Mouse (Mus musculus) megakaryocyte-erythroid progenitor cell, adult 5-6 weeks (primary cell): ENCODE results near the gene Olfr164. TPM values are rescaled to one million over a fixed set of nuclear protein-coding genes. Genes with fewer than 3 reads are reported as not detected.

Experiments
- ATAC-seq: replicated peaks from 2 replicates; pipeline ENCODE4 v1.8.0; 2016; ENCODE audit warnings: mild to moderate bottlenecking, inconsistent platforms; ENCODE audit not compliant: severe bottlenecking, poor library complexity, low FRiP score, low TSS enrichment
- total RNA-seq, 2 experiments: library from RNA; stranded (forward) in 1 of 2; stranded (reverse) in 1 of 2; fragments of 200-1000, 215-1000 nt in 1 of 2; fragments of >200 nt in 1 of 2; fragmentation: Nextera tagmentation in 1 of 2; gene quantifications; 2 replicates each; pipeline ENCODE4 v1.2.3; 2014 to 2017

The Olfr164 gene
- total RNA-seq (2014; fragmentation: Nextera tagmentation) (not detected in 2 replicates), total RNA-seq (2017) (not detected in 2 replicates)

DNA sequence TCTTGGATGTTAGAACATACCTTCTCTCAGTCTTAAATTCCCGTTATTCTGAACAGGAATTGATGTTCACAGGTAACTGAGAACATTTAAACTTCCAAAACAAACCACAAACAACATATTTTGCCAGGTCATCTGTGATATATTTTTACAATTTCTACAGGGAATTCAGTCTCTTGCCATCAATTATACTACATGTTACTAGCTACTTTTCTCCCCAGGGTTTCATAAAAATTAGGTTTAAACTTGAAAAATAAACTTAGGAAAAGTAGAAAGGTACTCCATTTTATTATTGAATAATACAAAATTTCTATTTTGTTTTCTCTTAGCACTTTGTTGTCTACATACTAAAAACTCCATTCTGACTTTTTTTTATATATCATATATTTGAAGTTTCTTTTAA, at the start of gene Olfr164:
Gene Olfr164 (minus strand): TSS at position 101 of the 400 bp plus-strand sequence.
- no peak for ATAC-seq

DNA sequence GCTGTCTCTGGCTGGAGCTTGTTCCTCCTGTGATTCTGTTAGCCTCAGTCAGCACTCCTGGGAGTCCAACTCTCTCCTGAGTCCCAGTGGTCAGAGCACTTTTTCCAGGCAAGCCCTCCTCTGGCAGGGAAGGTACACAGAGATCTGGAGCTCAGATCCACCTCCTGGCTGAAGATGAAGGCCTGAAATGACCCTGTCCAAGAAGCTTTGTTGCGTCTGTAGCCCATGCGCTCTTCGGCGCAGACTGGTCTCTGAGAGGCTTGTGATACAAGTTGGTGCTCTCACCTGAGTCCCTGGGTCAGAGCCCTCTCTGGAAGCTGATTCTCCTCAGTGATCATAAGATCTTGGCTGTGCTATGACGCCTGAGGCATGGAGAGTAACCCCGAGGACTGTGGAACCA, 35.2 kb upstream of the Olfr164 start:
- no peak for ATAC-seq

DNA sequence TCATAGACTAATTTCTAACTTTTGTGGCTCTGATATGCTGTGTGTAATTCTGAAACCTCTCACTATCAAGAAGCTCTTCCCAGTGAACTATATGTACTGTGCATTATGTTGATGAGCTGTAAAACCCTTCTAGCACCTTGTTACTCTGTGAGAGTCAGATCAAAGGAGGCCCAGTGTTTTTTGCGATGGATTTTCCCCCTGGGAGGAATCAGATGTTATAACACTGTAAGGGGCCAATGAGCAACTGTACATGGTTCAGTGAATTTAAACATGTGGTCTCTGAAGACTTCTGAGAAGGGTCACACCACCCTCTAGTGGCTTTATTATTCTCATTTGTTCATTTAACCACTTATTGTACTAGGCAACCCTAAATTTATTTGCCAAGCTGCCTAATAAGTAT, 50.6 kb downstream of the Olfr164 start:
- ATAC-seq, result no peak

DNA sequence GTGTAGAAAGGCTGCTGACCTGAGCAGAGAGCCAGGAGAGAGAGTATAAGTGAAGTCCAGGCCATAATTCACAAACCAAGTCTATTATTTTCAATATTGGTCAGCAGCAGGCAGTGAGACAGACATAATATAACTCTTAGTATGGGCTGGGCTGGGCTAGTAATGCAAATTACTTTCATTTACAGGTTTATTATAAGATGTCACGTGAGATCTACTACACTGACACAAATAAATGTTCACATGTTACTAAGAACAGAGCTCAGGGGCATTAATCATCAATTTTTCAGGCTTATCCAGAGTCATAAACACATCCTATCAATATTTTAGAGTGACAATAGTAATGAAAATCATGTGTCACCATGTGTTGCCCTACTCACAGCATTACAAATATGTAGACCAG, 53.1 kb downstream of the Olfr164 start:
- ATAC-seq, result no peak

DNA sequence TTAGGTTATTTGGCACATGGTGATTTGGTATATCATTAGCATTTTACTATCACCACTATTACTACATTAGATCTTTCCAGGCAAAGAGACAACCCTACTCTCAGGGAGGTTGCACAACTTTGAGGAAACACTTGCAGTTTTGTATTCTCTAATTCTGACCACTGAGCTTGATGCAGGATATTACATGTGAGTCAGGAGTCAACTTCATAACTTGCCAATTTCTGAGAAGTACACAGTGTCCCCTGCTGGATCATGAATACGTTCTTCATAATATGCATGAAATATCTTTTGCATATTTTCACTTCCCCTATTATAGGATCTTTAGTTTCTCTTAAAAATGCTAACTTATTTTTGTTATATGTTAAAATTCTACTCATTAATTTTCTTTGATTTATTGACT, 68.0 kb downstream of the Olfr164 start:
- ATAC-seq, result no peak

DNA sequence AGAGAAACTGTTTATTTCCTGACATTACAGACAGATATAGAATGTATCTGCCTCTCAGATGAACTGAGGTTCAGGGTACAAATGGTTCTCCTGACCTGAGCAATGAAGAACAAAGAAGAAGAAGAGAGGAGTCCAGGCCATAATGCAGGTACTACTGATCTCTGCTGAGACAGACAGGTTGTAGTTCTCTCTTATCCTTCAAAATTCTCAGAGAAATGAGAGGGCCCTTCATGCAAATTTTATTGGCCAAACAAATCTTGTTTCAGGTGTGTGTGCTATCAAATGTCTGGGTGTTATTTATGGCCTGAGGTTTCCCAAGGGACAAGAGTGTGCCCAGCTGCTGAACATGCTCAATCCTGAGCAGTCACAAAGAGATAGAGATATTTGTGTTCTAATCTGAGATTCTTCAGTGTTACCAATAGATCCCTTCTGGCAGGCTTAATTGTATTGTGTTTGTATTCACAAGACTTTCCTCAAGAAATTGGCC, 72.3 kb downstream of the Olfr164 start:
- ATAC-seq, result no peak

DNA sequence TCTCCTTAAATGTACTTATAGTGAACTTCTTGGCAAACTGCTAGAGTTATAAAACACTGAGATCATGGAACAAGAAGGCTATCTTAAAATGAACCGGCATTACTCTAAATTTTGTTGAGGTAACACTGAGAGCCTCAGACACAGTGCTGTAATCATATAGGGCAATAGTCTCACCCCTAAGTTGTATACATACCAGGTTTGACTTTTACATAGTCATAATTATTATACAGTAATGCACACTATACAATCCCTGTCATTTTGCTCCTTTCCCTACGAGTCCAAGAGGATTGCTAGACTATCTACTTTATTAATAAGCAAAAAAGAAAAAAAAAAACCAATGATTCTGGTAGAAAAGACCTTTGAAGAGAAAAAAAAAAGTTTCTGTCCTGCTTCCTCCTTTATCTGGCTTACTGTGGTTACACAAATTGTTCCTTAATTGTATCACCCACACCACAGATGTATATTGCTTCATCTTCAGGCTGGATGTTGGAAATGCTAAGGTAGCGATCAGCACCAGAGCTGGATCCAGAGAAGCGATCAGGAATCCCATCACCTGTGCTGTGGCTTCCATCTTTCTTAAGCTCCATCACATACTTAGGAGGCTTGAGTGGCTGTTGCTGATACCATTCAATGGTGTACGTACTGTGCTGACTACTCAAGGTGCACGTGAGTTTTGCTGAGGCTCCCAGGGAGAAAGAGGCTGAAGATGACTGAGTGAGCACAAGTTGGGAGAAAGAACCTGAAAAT, 72.9 kb downstream of the Olfr164 start:
- ATAC-seq, result no peak

DNA sequence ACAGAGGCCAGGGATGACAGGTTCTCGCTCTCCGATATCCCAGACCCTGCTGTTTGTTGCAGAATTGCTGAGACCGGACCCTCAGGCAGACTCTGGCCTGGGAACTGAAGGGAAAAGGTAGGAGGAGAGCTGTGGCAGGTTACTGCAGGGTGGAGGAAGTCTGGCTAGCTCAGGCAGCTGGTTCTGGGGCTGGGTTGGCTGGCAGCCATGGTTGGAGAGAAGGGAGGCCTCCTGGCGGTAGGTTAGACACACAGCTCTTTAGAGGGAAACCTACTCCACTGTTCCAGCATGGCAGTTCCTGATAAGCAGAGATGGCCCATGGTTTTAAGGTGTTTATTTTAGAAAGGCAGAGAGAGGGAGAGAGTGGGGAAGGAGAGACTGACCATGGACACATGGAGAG, 77.1 kb downstream of the Olfr164 start:
- ATAC-seq, result no peak

Other genes with a start within 250 kb of the Olfr164 start
- gene Olfr165, start 109.1 kb upstream of the Olfr164 start, total RNA-seq (2014; fragmentation: Nextera tagmentation), result not detected in 2 replicates
- gene Olfr165, start 109.1 kb upstream of the Olfr164 start, total RNA-seq (2017), result not detected in 2 replicates
- gene Olfr166, start 169.6 kb upstream of the Olfr164 start, total RNA-seq (2014; fragmentation: Nextera tagmentation), result not detected in 2 replicates
- gene Olfr166, start 169.6 kb upstream of the Olfr164 start, total RNA-seq (2017), result not detected in 2 replicates
- gene Olfr167, start 208.2 kb upstream of the Olfr164 start, total RNA-seq (2014; fragmentation: Nextera tagmentation), result not detected in 2 replicates
- not detected in 2 replicates for gene Olfr167, start 208.2 kb upstream of the Olfr164 start, total RNA-seq (2017)
- not detected in 2 replicates for gene Olfr168, start 221.5 kb upstream of the Olfr164 start, total RNA-seq (2014; fragmentation: Nextera tagmentation)
- not detected in 2 replicates for gene Olfr168, start 221.5 kb upstream of the Olfr164 start, total RNA-seq (2017)